In genomic region chr1:119807707-119808106, GRCm38 (mm10) we compare ENCODE assay signal across 17 mouse cellular contexts.
"Had no signal": no experiment of that assay in that cellular context is flagged by ENCODE, and none has a peak within 500 bp of the region (broad histone marks: within the 10 kb centered on the region; RNA-seq: fewer than 3 reads in every experiment).

No protein-coding gene starts in this region.

- H3K4me1 ChIP-seq: lung, embryonic 15.5 days; midbrain, embryonic 13.5 days; midbrain, embryonic 15.5 days; neural tube, embryonic 12.5 days; stomach, embryonic 15.5 days had no signal

- H3K9ac ChIP-seq: liver, postnatal 0 days; lung, embryonic 15.5 days; midbrain, embryonic 13.5 days; midbrain, embryonic 15.5 days; neural tube, embryonic 12.5 days; stomach, embryonic 15.5 days had no signal

- H3K4me3 ChIP-seq: lung, embryonic 15.5 days; midbrain, embryonic 13.5 days; midbrain, embryonic 15.5 days; neural tube, embryonic 12.5 days; stomach, embryonic 15.5 days had no signal

- H3K36me3 ChIP-seq: lung, embryonic 15.5 days; midbrain, embryonic 13.5 days; midbrain, embryonic 15.5 days; neural tube, embryonic 12.5 days; stomach, embryonic 15.5 days had no signal

- H3K27me3 ChIP-seq: lung, embryonic 15.5 days; midbrain, embryonic 13.5 days; midbrain, embryonic 15.5 days; neural tube, embryonic 12.5 days; stomach, embryonic 15.5 days had no signal

- DNase-seq: liver, postnatal 0 days; lung, adult 2 months; lung, postnatal 14 days; lung, postnatal 36 days; right cerebral cortex, postnatal 14 days; thymus, adult 2 months; thymus, postnatal 25 days; thymus, postnatal 4 days had no signal

- H3K9me3 ChIP-seq: lung, embryonic 15.5 days; midbrain, embryonic 13.5 days; midbrain, embryonic 15.5 days; neural tube, embryonic 12.5 days; stomach, embryonic 15.5 days had no signal

- ATAC-seq: liver, postnatal 0 days; lung, postnatal 0 days; midbrain, embryonic 13.5 days; midbrain, embryonic 15.5 days had no signal

- H3K4me2 ChIP-seq: lung, embryonic 15.5 days; midbrain, embryonic 11.5 days; midbrain, embryonic 13.5 days; midbrain, embryonic 15.5 days; neural tube, embryonic 12.5 days; stomach, embryonic 15.5 days had no signal

- H3K27ac ChIP-seq: lung, embryonic 15.5 days; macrophage; midbrain, embryonic 13.5 days; midbrain, embryonic 15.5 days; neural tube, embryonic 12.5 days; stomach, embryonic 15.5 days; stomach, postnatal 0 days had no signal
